Mouse (Mus musculus) liver, adult 2 months (tissue): Measurements from ENCODE around the gene Lypla2.

Source experiments
- CTCF ChIP-seq: fragments of 200-500 bp; IDR thresholded peaks from 2 replicates; pipeline ENCODE4 v1.5.1; 2011; ENCODE audit warnings: low read depth, low read length, control low read depth
- POLR2A ChIP-seq: fragments of 200-500 bp; IDR thresholded peaks from 2 replicates; pipeline ENCODE4 v1.6.1; 2011; ENCODE audit warnings: low read length, control low read depth; ENCODE audit not compliant: insufficient read depth; ENCODE audit errors: extremely low read depth

DNA sequence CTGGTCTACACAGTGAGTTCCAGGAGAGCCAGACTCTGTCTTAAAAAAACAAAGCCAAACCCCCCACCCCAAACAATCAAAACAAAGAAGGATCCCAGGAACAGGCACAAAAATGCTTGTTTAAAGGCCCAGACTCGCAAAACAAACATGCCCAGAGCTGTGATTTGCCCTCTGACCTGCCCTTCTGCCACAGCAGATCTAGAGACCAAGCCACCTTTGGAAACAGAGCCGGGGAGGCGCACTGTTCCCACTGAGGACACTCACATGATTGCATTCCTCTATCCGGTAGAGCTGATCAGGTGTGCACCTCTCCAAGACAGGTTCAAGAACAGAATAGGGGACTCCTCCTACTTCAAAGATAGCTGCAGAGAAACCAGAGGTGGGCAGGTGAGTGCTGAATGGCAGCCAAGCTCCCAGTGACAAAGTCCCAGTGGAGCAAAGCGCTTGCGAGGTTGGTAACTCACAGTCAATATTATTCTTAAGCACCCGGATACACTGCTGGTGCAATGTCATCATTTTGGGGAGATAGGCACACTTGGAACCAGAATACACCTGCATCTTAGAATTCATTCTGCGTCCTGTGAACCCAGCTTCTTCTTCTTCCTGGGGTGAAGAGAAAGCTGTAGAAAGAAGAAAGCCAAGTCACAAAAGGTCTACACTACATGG, 36.5 kb upstream of the Lypla2 start:
- TF ChIP-seq POLR2A = no peak
- TF ChIP-seq CTCF = no peak
